Mouse (Mus musculus): ENCODE data around the gene Hdhd5. TPM values are rescaled to one million over a fixed set of nuclear protein-coding genes. Genes with fewer than 3 reads are reported as not detected.

Hdhd5 gene
- total and polyA plus RNA-seq, 3 experiments = 10.9 to 21.5 (median 11.4) TPM

DNA sequence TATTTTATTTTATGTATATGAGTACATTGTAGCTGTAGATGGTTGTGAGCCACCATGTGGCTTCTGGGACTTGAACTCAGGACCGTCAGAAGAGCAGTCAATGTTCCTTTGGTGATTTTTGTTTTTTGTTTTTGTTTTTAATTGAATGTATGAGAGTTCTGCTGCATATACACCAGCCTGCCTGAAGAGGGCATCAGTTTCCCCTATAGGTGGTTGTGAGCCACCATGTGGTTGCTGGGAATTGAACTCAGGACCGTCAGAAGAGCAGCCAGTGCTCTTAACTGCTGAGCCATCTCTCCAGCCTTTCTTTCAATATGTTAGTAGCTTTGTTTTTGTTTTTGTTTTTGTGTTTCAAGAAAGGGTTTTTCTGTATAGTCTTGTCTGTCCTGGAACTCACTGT, 5.2 kb upstream of the Hdhd5 start:
- no peaks in the 10 kb centered on the region for H3K9me3 ChIP-seq (replicated peaks; ENCODE audit: low read length)
- dilution Hi-C loops (cut with MboI; ENCODE audit: extremely low pct_ligation_motif_present, extremely low pct_unique_long_range_greater_than_20kb, low sequenced_read_pairs) (no loop called here), in situ Hi-C loops (cut with MboI; ENCODE audit: low pct_ligation_motif_present, low pct_unique_long_range_greater_than_20kb, low sequenced_read_pairs) (loop anchor here (5.0 to 10.0 kb wide), 3 partner anchors 36 to 218 kb away; no protein-coding TSS in a partner anchor)
- no peak overlapping the region for H3K4me3 ChIP-seq (replicated peaks in 1 of 3; ENCODE audit: low read depth in 2 of 3, low read length in 2 of 3, poor library complexity in 1 of 3)
- no peaks in the 10 kb centered on the region for H3K27me3 ChIP-seq (replicated peaks)
- H3K4me2 ChIP-seq (ENCODE audit: insufficient read depth, low read depth, poor library complexity, severe bottlenecking) = no peak overlapping the region
- H3K4me1 ChIP-seq (ENCODE audit: control insufficient read depth in 1 of 2, insufficient read depth in 2 of 2) = peaks cover 7 to 20% of the 10 kb centered on the region in 2 experiments; a peak in 3 of 4 replicates
- no peaks in the 10 kb centered on the region for H3K79me2 ChIP-seq (replicated peaks; ENCODE audit: control insufficient read depth, extremely low read depth, insufficient read depth, poor library complexity, severe bottlenecking)
- no peak overlapping the region for H3K27ac ChIP-seq (ENCODE audit: insufficient read depth, low read depth)
- no peaks in the 10 kb centered on the region for H3K36me3 ChIP-seq (replicated peaks in 1 of 2; ENCODE audit: control insufficient read depth in 1 of 2, insufficient read depth in 1 of 2, low read length in 1 of 2)
- TF ChIP-seq ZKSCAN1 (IDR thresholded peaks at IDR 0.05; ENCODE audit: borderline replicate concordance, low read depth, low read length) (no peak), MEF2A (IDR thresholded peaks at IDR 0.05; ENCODE audit: borderline replicate concordance, low read depth, low read length) (no peak), SMC3 (IDR thresholded peaks at IDR 0.05; ENCODE audit: low read depth, low read length) (no peak), ZMIZ1 (IDR thresholded peaks at IDR 0.05; ENCODE audit: low read depth, low read length) (no peak), CHD1 (IDR thresholded peaks at IDR 0.05; ENCODE audit: low read depth, low read length) (no peak), CTCF (conservative IDR thresholded peaks at IDR 0.05 in 1 of 2, IDR thresholded peaks at IDR 0.05 in 1 of 2; ENCODE audit: low read depth in 2 of 2, low read length in 2 of 2) (peak in 1 of 2 experiments; percentile 46; a peak in 2 of 4 replicates), PAX5 (IDR thresholded peaks at IDR 0.05; ENCODE audit: low read length) (no peak)
- DNase-seq (ENCODE audit: extremely low read depth) = no peak
- H3K9ac ChIP-seq (ENCODE audit: insufficient read depth, low read depth) = no peak overlapping the region

DNA sequence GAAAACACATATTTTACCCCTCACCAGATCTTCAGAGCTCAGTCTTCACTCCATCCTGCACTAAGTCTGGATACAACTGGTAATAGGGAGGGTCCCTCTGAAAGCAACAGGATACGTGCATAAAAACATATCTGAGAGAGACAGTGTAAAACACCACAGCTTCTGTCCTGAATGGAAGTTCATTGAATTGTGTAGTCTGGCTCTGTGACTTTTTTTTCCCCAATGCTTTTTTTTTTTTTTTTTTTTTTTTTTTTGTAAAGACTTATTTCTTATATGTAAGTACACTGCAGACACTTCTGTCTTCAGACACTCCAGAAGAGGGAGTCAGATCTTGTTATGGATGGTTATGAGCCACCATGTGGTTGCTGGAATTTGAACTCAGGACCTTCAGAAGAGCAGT, 1.5 kb upstream of the Hdhd5 start:
- no peaks in the 10 kb centered on the region; the same call in 1 of the 2 replicates for H3K79me2 ChIP-seq (replicated peaks; ENCODE audit: control insufficient read depth, extremely low read depth, insufficient read depth, poor library complexity, severe bottlenecking)
- H3K4me3 ChIP-seq (replicated peaks in 1 of 3; ENCODE audit: low read depth in 2 of 3, low read length in 2 of 3, poor library complexity in 1 of 3) = no peak overlapping the region
- dilution Hi-C loops (cut with MboI; ENCODE audit: extremely low pct_ligation_motif_present, extremely low pct_unique_long_range_greater_than_20kb, low sequenced_read_pairs) = no loop called here
- H3K9ac ChIP-seq (ENCODE audit: insufficient read depth, low read depth) = peak overlapping the region; percentile 78; the same call in 1 of the 2 replicates
- no peaks in the 10 kb centered on the region for H3K27me3 ChIP-seq (replicated peaks)
- peak overlapping the region; percentile 68; the same call in 1 of the 2 replicates for H3K4me2 ChIP-seq (ENCODE audit: insufficient read depth, low read depth, poor library complexity, severe bottlenecking)
- no peak overlapping the region for H3K27ac ChIP-seq (ENCODE audit: insufficient read depth, low read depth)
- H3K36me3 ChIP-seq (replicated peaks in 1 of 2; ENCODE audit: control insufficient read depth in 1 of 2, insufficient read depth in 1 of 2, low read length in 1 of 2) = peaks cover 2 to 7% of the 10 kb centered on the region in 2 experiments
- in situ Hi-C loops (cut with MboI; ENCODE audit: low pct_ligation_motif_present, low pct_unique_long_range_greater_than_20kb, low sequenced_read_pairs) = loop anchor here (10.0 kb wide), 2 partner anchors 142 to 222 kb away; no protein-coding TSS in a partner anchor
- no peak for TF ChIP-seq MAFK (IDR thresholded peaks at IDR 0.05; ENCODE audit: insufficient replicate concordance, low read length)
- TF ChIP-seq ZNF384 (IDR thresholded peaks at IDR 0.05; ENCODE audit: low read depth, low read length) = peak; percentile 73
- H3K9me3 ChIP-seq (replicated peaks; ENCODE audit: low read length) = no peaks in the 10 kb centered on the region
- H3K4me1 ChIP-seq (ENCODE audit: control insufficient read depth in 1 of 2, insufficient read depth in 2 of 2) = peaks cover 7 to 29% of the 10 kb centered on the region in 2 experiments
- no peak for DNase-seq (ENCODE audit: extremely low read depth)

DNA sequence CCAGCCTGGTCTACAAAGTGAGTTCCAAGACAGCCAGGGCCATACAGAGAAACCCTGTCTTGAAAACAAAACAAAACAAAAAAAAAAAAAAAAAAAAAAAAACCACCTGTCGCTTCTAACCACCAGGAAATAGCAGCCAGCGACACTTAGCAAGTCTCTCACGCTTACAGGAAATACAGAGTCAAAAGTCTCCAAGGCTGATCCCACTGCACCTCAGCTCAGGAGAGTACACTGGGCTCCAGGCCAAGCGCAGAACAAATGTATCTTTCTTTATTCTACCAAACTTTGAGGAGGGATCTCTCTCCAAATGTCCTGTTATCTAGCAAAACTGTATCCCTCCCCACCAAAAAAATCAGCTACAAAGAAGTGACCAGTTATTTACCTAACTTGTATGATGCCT, 2.0 kb downstream of the Hdhd5 start:
- no peak overlapping the region for H3K4me3 ChIP-seq (replicated peaks in 1 of 3; ENCODE audit: low read depth in 2 of 3, low read length in 2 of 3, poor library complexity in 1 of 3)
- H3K27me3 ChIP-seq (replicated peaks) = no peaks in the 10 kb centered on the region
- no peak overlapping the region for H3K9ac ChIP-seq (ENCODE audit: insufficient read depth, low read depth)
- dilution Hi-C loops (cut with MboI; ENCODE audit: extremely low pct_ligation_motif_present, extremely low pct_unique_long_range_greater_than_20kb, low sequenced_read_pairs) = no loop called here
- no peaks in the 10 kb centered on the region; the same call in none of the 2 replicates for H3K79me2 ChIP-seq (replicated peaks; ENCODE audit: control insufficient read depth, extremely low read depth, insufficient read depth, poor library complexity, severe bottlenecking)
- H3K9me3 ChIP-seq (replicated peaks; ENCODE audit: low read length) = no peaks in the 10 kb centered on the region
- peaks cover 7 to 29% of the 10 kb centered on the region in 2 experiments for H3K4me1 ChIP-seq (ENCODE audit: control insufficient read depth in 1 of 2, insufficient read depth in 2 of 2)
- TF ChIP-seq ZNF384 (IDR thresholded peaks at IDR 0.05; ENCODE audit: low read depth, low read length) (peak; percentile 39; the same call in 1 of the 2 replicates), BHLHE40 (IDR thresholded peaks at IDR 0.05; ENCODE audit: low read depth, low read length) (no peak)
- H3K4me2 ChIP-seq (ENCODE audit: insufficient read depth, low read depth, poor library complexity, severe bottlenecking) = no peak overlapping the region
- no peak overlapping the region for H3K27ac ChIP-seq (ENCODE audit: insufficient read depth, low read depth)
- no peak for DNase-seq (ENCODE audit: extremely low read depth)
- peaks cover 8 to 24% of the 10 kb centered on the region in 2 experiments for H3K36me3 ChIP-seq (replicated peaks in 1 of 2; ENCODE audit: control insufficient read depth in 1 of 2, insufficient read depth in 1 of 2, low read length in 1 of 2)
- in situ Hi-C loops (cut with MboI; ENCODE audit: low pct_ligation_motif_present, low pct_unique_long_range_greater_than_20kb, low sequenced_read_pairs) = no loop called here

All from CH12.LX (cell line).